Mouse (Mus musculus): ENCODE data around the gene Efr3b. TPM values are rescaled to one million over a fixed set of nuclear protein-coding genes. Genes with fewer than 3 reads are reported as not detected.

The Efr3b gene
- 31.2 and 34.7 TPM in 2 replicates for polyA plus RNA-seq (2016; fragmentation: Nextera tagmentation; extraction: Ambion mirVana)

- Histone ChIP-seq H3K27ac (peak within 1 kb of the TSS; percentile 15; the same call in 1 of the 2 replicates), H3K4me2 (replicated peaks) (peak within 1 kb of the TSS; percentile 74), H3K36me3 (no peaks in the 10 kb centered on the region), H3K4me1 (peaks cover 19% of the 10 kb centered on the region), H3K27me3 (replicated peaks) (no peaks in the 10 kb centered on the region), H3K4me3 (peak within 1 kb of the TSS; percentile 80), H3K9me3 (no peaks in the 10 kb centered on the region), H3K9ac (peak within 1 kb of the TSS; percentile 87)
- WGBS = under 1% methylated on average over 67 of the region's 78 CpGs
- peak; percentile 97 for ATAC-seq (ENCODE audit: low FRiP score, low read depth)
These were observed at the start of gene Efr3b for GRCm38 (mm10) chr12:4038061-4039041. TSS of gene Efr3b (minus strand) at chr12:4038915.

- H3K4me2 ChIP-seq (replicated peaks) = peak overlapping the region; percentile 63
- 74% methylated on average over 8 of the region's 8 CpGs for WGBS
- no peak overlapping the region for H3K4me3 ChIP-seq
- no peak overlapping the region for H3K27ac ChIP-seq
- peaks cover 23% of the 10 kb centered on the region for H3K36me3 ChIP-seq
- peaks cover 9% of the 10 kb centered on the region; the same call in 1 of the 2 replicates for H3K4me1 ChIP-seq
- no peak for ATAC-seq (ENCODE audit: low FRiP score, low read depth)
- H3K9me3 ChIP-seq = no peaks in the 10 kb centered on the region
- no peak overlapping the region for H3K9ac ChIP-seq
- H3K27me3 ChIP-seq (replicated peaks) = no peaks in the 10 kb centered on the region
These were observed 44.7 kb upstream of the Efr3b start for GRCm38 (mm10) chr12:4083441-4083840.

GRCm38 (mm10) chr12:4082132-4083001 lies 43.7 kb upstream of the Efr3b start, which contains the start of gene Dnajc27:
TSS of gene Dnajc27 (plus strand) at chr12:4082583.
- Histone ChIP-seq H3K27me3 (replicated peaks) (no peaks in the 10 kb centered on the region), H3K9me3 (no peaks in the 10 kb centered on the region), H3K4me3 (peak within 1 kb of the TSS; percentile 55), H3K4me1 (peaks cover 9% of the 10 kb centered on the region; the same call in 1 of the 2 replicates), H3K27ac (peak within 1 kb of the TSS; percentile 93), H3K4me2 (replicated peaks) (peak within 1 kb of the TSS; percentile 63), H3K9ac (peak within 1 kb of the TSS; percentile 69), H3K36me3 (peaks cover 16% of the 10 kb centered on the region)
- WGBS = 4% methylated on average over 59 of the region's 59 CpGs
- ATAC-seq (ENCODE audit: low FRiP score, low read depth) = peak; percentile 97

- 0% methylated on average over 2 of the region's 2 CpGs for WGBS
- Histone ChIP-seq H3K36me3 (no peaks in the 10 kb centered on the region), H3K9ac (no peak overlapping the region), H3K27me3 (replicated peaks) (no peaks in the 10 kb centered on the region), H3K27ac (no peak overlapping the region), H3K9me3 (no peaks in the 10 kb centered on the region), H3K4me3 (no peak overlapping the region), H3K4me2 (replicated peaks) (no peak overlapping the region), H3K4me1 (peaks cover 9% of the 10 kb centered on the region; the same call in 1 of the 2 replicates)
- no peak for ATAC-seq (ENCODE audit: low FRiP score, low read depth)
These were observed 41.6 kb upstream of the Efr3b start for GRCm38 (mm10) chr12:4080311-4080710.

- no peaks in the 10 kb centered on the region for H3K9me3 ChIP-seq
- WGBS = 74% methylated on average over 1 of the region's 1 CpGs
- no peak for ATAC-seq (ENCODE audit: low FRiP score, low read depth)
These were observed 39.4 kb upstream of the Efr3b start for GRCm38 (mm10) chr12:4078069-4078468.

GRCm38 (mm10) chr12:4076383-4076782 lies 37.7 kb upstream of the Efr3b start:
- Histone ChIP-seq H3K27ac (no peak overlapping the region), H3K9me3 (no peaks in the 10 kb centered on the region), H3K4me3 (no peak overlapping the region), H3K4me1 (no peaks in the 10 kb centered on the region), H3K36me3 (no peaks in the 10 kb centered on the region), H3K4me2 (replicated peaks) (no peak overlapping the region), H3K9ac (no peak overlapping the region), H3K27me3 (replicated peaks) (no peaks in the 10 kb centered on the region)
- ATAC-seq (ENCODE audit: low FRiP score, low read depth) = no peak

More at GRCm38 (mm10) chr12:4078069-4078468, 39.4 kb upstream of the Efr3b start:
- Histone ChIP-seq H3K4me1 (peaks cover 2% of the 10 kb centered on the region; the same call in 1 of the 2 replicates), H3K27me3 (replicated peaks) (no peaks in the 10 kb centered on the region), H3K36me3 (no peaks in the 10 kb centered on the region), H3K9ac (no peak overlapping the region), H3K4me3 (no peak overlapping the region), H3K27ac (no peak overlapping the region), H3K4me2 (replicated peaks) (no peak overlapping the region)

GRCm38 (mm10) chr12:4075407-4075806 lies 36.7 kb upstream of the Efr3b start:
- no peaks in the 10 kb centered on the region for H3K9me3 ChIP-seq
- H3K9ac ChIP-seq = no peak overlapping the region
- H3K36me3 ChIP-seq = no peaks in the 10 kb centered on the region
- 73% methylated on average over 8 of the region's 8 CpGs for WGBS
- no peak overlapping the region for H3K27ac ChIP-seq
- no peaks in the 10 kb centered on the region for H3K27me3 ChIP-seq (replicated peaks)
- no peak for ATAC-seq (ENCODE audit: low FRiP score, low read depth)
- no peak overlapping the region for H3K4me3 ChIP-seq
- no peak overlapping the region for H3K4me2 ChIP-seq (replicated peaks)
- H3K4me1 ChIP-seq = no peaks in the 10 kb centered on the region

- H3K36me3 ChIP-seq = no peaks in the 10 kb centered on the region
- H3K27me3 ChIP-seq (replicated peaks) = no peaks in the 10 kb centered on the region
- H3K4me2 ChIP-seq (replicated peaks) = no peak overlapping the region
- H3K27ac ChIP-seq = no peak overlapping the region
- no peaks in the 10 kb centered on the region for H3K9me3 ChIP-seq
- no peak overlapping the region for H3K4me3 ChIP-seq
- no peaks in the 10 kb centered on the region for H3K4me1 ChIP-seq
- no peak overlapping the region for H3K9ac ChIP-seq
- WGBS = 86% methylated on average over 9 of the region's 9 CpGs
- no peak for ATAC-seq (ENCODE audit: low FRiP score, low read depth)
These were observed 33.0 kb upstream of the Efr3b start for GRCm38 (mm10) chr12:4071671-4072070.

GRCm38 (mm10) chr12:4068551-4068950 lies 29.8 kb upstream of the Efr3b start:
- no peak overlapping the region for H3K27ac ChIP-seq
- WGBS = 86% methylated on average over 4 of the region's 4 CpGs
- H3K9me3 ChIP-seq = no peaks in the 10 kb centered on the region
- ATAC-seq (ENCODE audit: low FRiP score, low read depth) = no peak
- no peaks in the 10 kb centered on the region for H3K4me1 ChIP-seq
- no peaks in the 10 kb centered on the region for H3K27me3 ChIP-seq (replicated peaks)
- no peak overlapping the region for H3K9ac ChIP-seq
- H3K4me2 ChIP-seq (replicated peaks) = no peak overlapping the region
- H3K36me3 ChIP-seq = no peaks in the 10 kb centered on the region
- H3K4me3 ChIP-seq = no peak overlapping the region

GRCm38 (mm10) chr12:4066681-4067459 lies 28.2 kb upstream of the Efr3b start:
- H3K4me1 ChIP-seq = no peaks in the 10 kb centered on the region
- no peak overlapping the region for H3K9ac ChIP-seq
- H3K27me3 ChIP-seq (replicated peaks) = no peaks in the 10 kb centered on the region
- 76% methylated on average over 6 of the region's 6 CpGs for WGBS
- H3K27ac ChIP-seq = no peak overlapping the region
- no peak overlapping the region for H3K4me3 ChIP-seq
- H3K4me2 ChIP-seq (replicated peaks) = no peak overlapping the region
- no peaks in the 10 kb centered on the region for H3K36me3 ChIP-seq
- no peaks in the 10 kb centered on the region for H3K9me3 ChIP-seq
- no peak for ATAC-seq (ENCODE audit: low FRiP score, low read depth)

GRCm38 (mm10) chr12:4065944-4066343 lies 27.2 kb upstream of the Efr3b start:
- no peaks in the 10 kb centered on the region for H3K27me3 ChIP-seq (replicated peaks)
- ATAC-seq (ENCODE audit: low FRiP score, low read depth) = no peak
- no peaks in the 10 kb centered on the region for H3K4me1 ChIP-seq
- H3K4me3 ChIP-seq = no peak overlapping the region
- no peak overlapping the region for H3K27ac ChIP-seq
- H3K4me2 ChIP-seq (replicated peaks) = no peak overlapping the region
- no peak overlapping the region for H3K9ac ChIP-seq
- H3K9me3 ChIP-seq = no peaks in the 10 kb centered on the region
- WGBS = 82% methylated on average over 8 of the region's 8 CpGs
- H3K36me3 ChIP-seq = no peaks in the 10 kb centered on the region

Measured in neural tube, embryonic 12.5 days (tissue).